Mouse (Mus musculus) megakaryocyte, embryonic 14.5 days (primary cell): ENCODE measurements around the gene Il17rd.

ENCODE experiments used
- FLI1 ChIP-seq: IDR thresholded peaks from 2 replicates; pipeline ENCODE4 v1.6.1; 2012; ENCODE audit warnings: low read length, inconsistent platforms, mixed read lengths
- GATA1 ChIP-seq: IDR thresholded peaks from 3 replicates; pipeline ENCODE4 v1.6.1; 2012; ENCODE audit warnings: mixed read lengths, low read length, inconsistent platforms, borderline replicate concordance

GRCm38 (mm10) chr14:27076522-27076920 lies 37.8 kb downstream of the Il17rd start:
- no peak for TF ChIP-seq GATA1
- TF ChIP-seq FLI1: no peak
